Mouse (Mus musculus) heart, postnatal 0 days (tissue): ENCODE measurements around the gene Gm19345.

Experiments
- CTCF ChIP-seq: IDR thresholded peaks from 2 replicates; pipeline ENCODE4 v1.5.1; 2016; ENCODE audit warnings: antibody characterized with exemption, control low read depth, low read depth
- EP300 ChIP-seq: IDR thresholded peaks from 2 replicates; pipeline ENCODE4 v1.6.1; 2016; ENCODE audit warnings: antibody characterized with exemption, low read depth

GRCm38 (mm10) chr7:19880754-19881153 lies 29.0 kb downstream of the Gm19345 start:
- no peak for TF ChIP-seq CTCF
- no peak for TF ChIP-seq EP300
